Mouse (Mus musculus) splenic B cell, adult 2 months (primary cell): ENCODE measurements around the gene Add3.

Experiments
- DNase-seq: peaks from one replicate; pipeline ENCODE4 v3.0.0-alpha.2; 2011; ENCODE audit warnings: low read depth, low spot score
- H3K27me3 ChIP-seq: 2 replicates; pipeline ENCODE4 v1.6.1; 2012; ENCODE audit warnings: mild to moderate bottlenecking, low read length, moderate library complexity, mixed read lengths; ENCODE audit not compliant: control insufficient read depth, poor library complexity, insufficient read depth, severe bottlenecking
- H3K36me3 ChIP-seq: 2 replicates; pipeline ENCODE4 v1.6.1; 2012; ENCODE audit warnings: mild to moderate bottlenecking, low read length, moderate library complexity, mixed read lengths; ENCODE audit not compliant: control insufficient read depth, poor library complexity, insufficient read depth, severe bottlenecking

Add3 gene

GRCm38 (mm10) chr19:53123301-53123700, 16.9 kb upstream of the Add3 start:
- Histone ChIP-seq H3K27me3 (no peaks in the 10 kb centered on the region), H3K36me3 (no peaks in the 10 kb centered on the region)
- DNase-seq = no peak

- H3K36me3 ChIP-seq = no peaks in the 10 kb centered on the region
- no peak for DNase-seq
- no peaks in the 10 kb centered on the region for H3K27me3 ChIP-seq
Observed at GRCm38 (mm10) chr19:53125679-53126078, 14.6 kb upstream of the Add3 start.

GRCm38 (mm10) chr19:53126546-53126945, 13.7 kb upstream of the Add3 start:
- no peaks in the 10 kb centered on the region for H3K27me3 ChIP-seq
- DNase-seq = no peak
- H3K36me3 ChIP-seq = no peaks in the 10 kb centered on the region

GRCm38 (mm10) chr19:53127320-53128291, 12.6 kb upstream of the Add3 start:
- H3K27me3 ChIP-seq = no peaks in the 10 kb centered on the region
- no peak for DNase-seq
- no peaks in the 10 kb centered on the region for H3K36me3 ChIP-seq

- no peak for DNase-seq
- Histone ChIP-seq H3K36me3 (no peaks in the 10 kb centered on the region), H3K27me3 (no peaks in the 10 kb centered on the region)
Observed at GRCm38 (mm10) chr19:53128494-53129337, 11.5 kb upstream of the Add3 start.

GRCm38 (mm10) chr19:53130399-53131175, 9.7 kb upstream of the Add3 start:
- no peak for DNase-seq
- Histone ChIP-seq H3K36me3 (no peaks in the 10 kb centered on the region), H3K27me3 (no peaks in the 10 kb centered on the region)

GRCm38 (mm10) chr19:53132471-53132870, 7.8 kb upstream of the Add3 start:
- no peak for DNase-seq
- no peaks in the 10 kb centered on the region for H3K36me3 ChIP-seq
- H3K27me3 ChIP-seq = no peaks in the 10 kb centered on the region

GRCm38 (mm10) chr19:53136336-53137090, 3.7 kb upstream of the Add3 start:
- no peaks in the 10 kb centered on the region for H3K36me3 ChIP-seq
- DNase-seq = no peak

GRCm38 (mm10) chr19:53137116-53137670, 3.0 kb upstream of the Add3 start:
- peak; percentile 57 for DNase-seq
- no peaks in the 10 kb centered on the region for H3K36me3 ChIP-seq
- no peaks in the 10 kb centered on the region for H3K27me3 ChIP-seq

More at GRCm38 (mm10) chr19:53136336-53137090, 3.7 kb upstream of the Add3 start:
- H3K27me3 ChIP-seq = no peaks in the 10 kb centered on the region

- Histone ChIP-seq H3K27me3 (no peaks in the 10 kb centered on the region), H3K36me3 (no peaks in the 10 kb centered on the region)
- DNase-seq = no peak
Observed at GRCm38 (mm10) chr19:53140804-53141250, 584 bp downstream of the Add3 start.

- H3K27me3 ChIP-seq = no peaks in the 10 kb centered on the region
- peak; percentile 58 for DNase-seq
- no peaks in the 10 kb centered on the region for H3K36me3 ChIP-seq
Observed at GRCm38 (mm10) chr19:53141251-53142072, 1.2 kb downstream of the Add3 start.

- Histone ChIP-seq H3K36me3 (no peaks in the 10 kb centered on the region), H3K27me3 (no peaks in the 10 kb centered on the region)
- peak; percentile 100 for DNase-seq
Observed at GRCm38 (mm10) chr19:53142190-53143107, 2.2 kb downstream of the Add3 start.
